Mouse (Mus musculus) granulocyte monocyte progenitor cell, adult 5-6 weeks (primary cell): Measurements from ENCODE around the gene Serpinb9. TPM values are rescaled to one million over a fixed set of nuclear protein-coding genes. Genes with fewer than 3 reads are reported as not detected.
"Not testable (repeated sequence)": the region's sequence is repeated elsewhere in the genome, so short reads cannot be mapped to it uniquely, and the experiment has no call there.

Experiments
- ATAC-seq: replicated peaks from 2 replicates; pipeline ENCODE4 v1.8.0; 2016; ENCODE audit warnings: mild to moderate bottlenecking, moderate TSS enrichment, inconsistent platforms; ENCODE audit not compliant: poor library complexity, severe bottlenecking
- total RNA-seq, 2 experiments: library from RNA; stranded (forward) in 1 of 2; stranded (reverse) in 1 of 2; fragments of 200-712, 200-1000 nt in 1 of 2; fragments of >200 nt in 1 of 2; fragmentation: Nextera tagmentation in 1 of 2; gene quantifications; 2 replicates each; pipeline ENCODE4 v1.2.3; 2014 to 2017

The Serpinb9 gene
- total RNA-seq, 2 experiments from 2014 or later = 4.2 to 5.0 TPM

DNA sequence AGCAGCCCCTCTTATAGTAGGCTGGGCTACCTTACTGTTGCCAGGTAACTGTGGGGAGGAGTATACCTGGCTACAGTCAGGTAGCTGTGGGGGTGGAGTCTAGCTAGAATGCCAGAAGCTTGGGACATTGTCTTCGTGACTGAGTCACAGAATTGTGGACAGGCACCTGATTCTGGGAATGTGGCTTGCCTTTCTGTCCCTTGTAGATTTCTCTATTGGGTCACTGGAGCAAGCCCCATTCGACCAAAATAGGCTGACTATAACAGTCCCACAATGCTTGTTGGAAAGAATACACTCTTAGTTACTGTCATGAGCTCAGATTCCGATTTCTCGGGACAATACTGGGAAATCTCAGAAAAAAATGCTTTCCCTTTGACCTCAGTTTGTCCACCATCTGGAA is 8.0 kb upstream of the Serpinb9 start:
- ATAC-seq = no peak

DNA sequence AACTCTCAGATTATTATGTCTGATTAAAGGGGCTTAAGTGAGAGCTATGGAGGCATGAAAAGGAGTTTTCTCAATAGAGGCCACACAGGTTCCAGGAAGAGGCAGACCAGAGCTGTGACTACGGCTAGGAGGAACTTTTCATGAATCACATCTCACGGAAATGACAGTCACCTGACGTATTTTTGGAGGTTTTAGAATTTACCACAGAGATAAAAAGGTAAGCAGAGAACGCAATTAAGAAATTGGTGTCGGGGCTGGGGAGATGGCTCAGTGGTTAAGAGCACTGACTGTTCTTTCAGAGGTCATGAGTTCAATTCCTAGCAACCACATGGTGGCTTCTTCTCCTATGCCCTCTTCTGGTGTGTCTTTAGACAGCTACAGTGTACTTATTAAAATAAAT is 1.7 kb upstream of the Serpinb9 start:
- ATAC-seq = no peak

DNA sequence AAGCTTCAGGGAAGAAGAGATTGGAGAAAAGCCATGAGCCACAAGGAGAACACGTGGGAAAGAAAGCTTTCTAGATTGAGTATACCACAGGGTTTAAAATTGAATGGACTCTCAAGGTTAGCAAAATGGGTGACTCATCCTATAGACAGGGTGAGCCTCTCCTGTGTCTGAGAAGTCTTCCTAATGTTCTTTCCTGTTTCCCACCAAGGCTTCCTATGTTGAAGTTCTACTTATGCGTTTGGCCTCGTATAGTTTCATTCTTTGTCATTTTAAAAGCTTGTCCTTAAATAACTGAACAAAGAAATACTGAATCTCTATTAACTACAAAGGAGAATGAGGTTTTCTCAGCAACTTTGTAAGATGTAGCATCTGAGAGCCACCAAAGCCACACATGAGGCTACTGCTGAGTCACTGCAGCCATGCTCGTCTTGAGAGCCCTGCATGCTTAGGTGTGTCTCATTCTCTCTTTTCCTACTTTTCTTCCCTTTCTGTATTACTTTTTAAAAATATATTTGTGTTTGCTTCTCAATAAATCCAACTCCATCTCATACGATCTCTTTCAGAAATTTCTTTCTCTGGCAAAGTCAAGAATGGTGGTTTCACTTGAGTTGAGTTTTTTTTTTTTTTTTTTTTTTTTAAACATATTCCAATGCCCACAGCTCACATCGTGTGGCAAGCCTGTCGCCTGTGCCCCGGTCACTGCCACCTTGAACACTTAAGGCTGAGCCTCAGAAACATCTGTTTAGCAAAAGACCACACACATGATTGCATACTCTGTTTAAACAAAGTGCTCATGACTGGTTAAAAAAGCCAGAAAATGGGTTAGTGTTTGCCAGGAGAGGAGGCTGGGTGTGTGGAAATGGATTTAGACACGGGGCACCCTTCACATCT is 718 bp downstream of the Serpinb9 start:
- peak; percentile 32 for ATAC-seq

DNA sequence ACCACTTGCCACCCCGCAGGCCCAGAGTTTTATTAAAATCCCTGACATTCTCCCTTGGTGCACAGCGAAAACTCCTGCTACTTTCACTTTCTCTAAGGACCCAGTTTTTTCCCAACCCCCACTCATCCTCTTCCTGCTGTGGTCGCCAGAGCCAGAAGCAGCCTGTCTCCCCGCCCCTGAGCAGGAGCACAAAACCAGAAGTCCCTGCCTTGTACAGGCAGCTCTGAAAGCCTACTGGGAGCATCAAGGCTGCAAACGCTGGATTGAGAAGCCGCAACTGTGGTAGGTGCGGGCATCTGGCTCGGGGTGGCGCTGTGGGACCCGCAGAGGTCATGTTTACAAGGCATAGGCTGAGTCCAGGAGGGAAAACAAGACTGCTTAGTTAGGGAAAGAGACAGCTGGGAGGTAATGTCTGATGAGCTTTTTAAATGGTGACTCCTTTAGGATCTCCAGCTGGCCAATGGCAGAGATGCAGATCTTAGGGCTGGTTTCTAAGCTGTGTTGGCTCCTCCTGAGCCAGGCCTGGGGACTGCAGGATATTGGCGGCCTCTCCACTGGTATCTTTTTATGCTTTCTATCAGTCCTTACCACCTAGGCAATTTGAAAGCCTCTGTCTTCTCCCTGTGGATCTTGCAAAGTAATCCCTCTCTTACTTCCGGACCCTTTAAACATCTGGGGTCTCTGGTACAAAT is 1.5 kb downstream of the Serpinb9 start:
- peak; percentile 96 for ATAC-seq

DNA sequence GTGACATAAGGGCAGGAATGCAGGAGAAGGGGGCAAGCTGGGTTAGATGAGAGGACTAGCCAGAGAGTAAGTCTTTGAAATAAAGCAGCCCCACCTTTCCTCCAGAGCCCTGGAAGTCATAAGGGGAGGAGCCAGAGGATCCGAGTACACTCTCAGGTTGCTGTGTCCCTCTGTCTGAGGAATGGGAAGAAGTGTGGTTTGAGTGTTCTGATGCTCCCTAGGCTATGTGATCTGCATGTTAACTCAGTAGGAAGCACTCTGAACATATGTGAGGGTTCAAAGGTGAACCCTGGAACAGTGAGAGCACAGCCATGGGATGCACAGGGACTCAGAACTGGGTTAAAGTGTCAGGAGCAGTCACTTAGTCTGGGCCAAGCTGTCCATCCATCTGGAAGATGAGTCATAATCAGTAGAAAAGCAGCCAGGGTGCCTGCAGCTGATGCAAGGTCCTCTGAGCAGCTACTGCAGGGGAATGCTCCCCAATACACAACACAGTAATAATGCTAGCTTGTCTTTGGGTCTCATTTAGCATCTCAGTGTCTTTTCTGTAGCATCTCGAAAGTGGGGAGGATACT is 2.5 kb downstream of the Serpinb9 start:
- ATAC-seq = no peak

DNA sequence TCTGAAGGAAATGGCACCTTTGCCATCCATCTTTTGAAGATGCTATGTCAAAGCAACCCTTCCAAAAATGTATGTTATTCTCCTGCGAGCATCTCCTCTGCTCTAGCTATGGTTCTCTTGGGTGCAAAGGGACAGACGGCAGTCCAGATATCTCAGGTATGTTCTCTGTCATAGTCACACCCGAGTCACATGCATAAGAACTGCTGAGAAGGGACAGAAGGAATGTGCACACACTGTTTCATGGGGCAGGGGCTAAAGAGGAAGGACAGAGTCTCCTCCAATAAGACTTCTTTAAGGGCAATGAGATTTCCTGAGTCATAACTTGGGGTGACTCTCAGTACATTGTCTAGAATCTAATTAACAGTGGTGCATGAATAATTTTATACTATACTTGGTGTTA is 3.5 kb downstream of the Serpinb9 start:
- ATAC-seq = no peak

DNA sequence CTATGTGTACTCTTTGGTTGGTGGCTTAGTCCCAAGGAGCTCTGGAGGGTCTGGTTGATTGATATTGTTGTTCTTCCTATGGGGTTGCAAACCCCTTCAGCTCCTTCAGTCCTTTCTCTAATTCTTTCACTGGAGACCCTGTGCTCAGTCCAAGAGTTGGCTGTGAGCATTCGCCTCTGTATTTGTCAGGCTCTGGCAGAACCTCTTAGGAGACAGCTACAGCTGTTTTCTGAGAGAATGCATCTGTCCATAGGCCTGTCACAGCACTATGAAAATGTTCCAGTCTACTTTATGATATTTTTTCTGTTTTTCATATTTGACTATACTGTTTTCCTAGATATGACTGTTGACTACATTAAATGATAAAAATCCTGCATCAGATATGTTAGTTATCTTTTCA is 9.3 kb downstream of the Serpinb9 start:
- no peak for ATAC-seq

DNA sequence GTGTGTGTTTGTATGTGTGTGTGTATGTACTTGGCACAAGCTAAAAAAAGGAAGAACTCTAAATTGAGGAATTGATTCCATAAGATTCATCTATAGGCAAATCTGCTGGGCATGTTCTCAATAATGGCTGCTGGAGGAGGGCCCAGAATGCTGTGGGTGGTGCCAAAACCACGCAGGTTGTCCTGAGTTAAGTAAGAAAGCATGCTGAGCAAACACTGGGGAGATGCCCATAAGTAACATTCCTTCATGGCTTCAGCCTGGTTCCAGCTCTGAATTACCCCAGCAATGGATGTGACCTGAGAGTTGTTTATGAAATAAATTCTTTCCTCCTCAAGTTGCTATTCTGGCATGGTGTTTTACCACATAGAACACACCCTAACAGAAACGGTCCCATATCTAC is 10.2 kb downstream of the Serpinb9 start:
- ATAC-seq = no peak

DNA sequence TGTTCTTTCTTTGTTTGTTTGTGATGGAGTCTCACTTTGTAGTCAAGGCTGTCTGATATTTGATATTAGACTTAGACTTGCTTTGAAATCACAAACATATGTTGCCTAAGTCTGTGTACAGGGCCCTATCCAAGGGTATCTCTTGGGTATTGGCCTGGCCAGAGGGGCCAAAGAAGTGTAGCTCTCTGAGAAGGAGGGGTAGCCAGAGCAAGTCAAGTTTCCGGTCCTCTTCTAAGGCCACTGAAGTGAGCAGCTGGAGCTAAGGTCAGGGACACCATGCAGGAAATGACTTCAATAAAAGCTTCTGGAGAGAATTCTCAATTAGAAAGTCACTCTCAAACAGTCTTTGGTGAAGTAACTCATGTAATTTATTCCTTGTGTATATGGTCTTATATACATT is 19.3 kb downstream of the Serpinb9 start:
- no peak for ATAC-seq

DNA sequence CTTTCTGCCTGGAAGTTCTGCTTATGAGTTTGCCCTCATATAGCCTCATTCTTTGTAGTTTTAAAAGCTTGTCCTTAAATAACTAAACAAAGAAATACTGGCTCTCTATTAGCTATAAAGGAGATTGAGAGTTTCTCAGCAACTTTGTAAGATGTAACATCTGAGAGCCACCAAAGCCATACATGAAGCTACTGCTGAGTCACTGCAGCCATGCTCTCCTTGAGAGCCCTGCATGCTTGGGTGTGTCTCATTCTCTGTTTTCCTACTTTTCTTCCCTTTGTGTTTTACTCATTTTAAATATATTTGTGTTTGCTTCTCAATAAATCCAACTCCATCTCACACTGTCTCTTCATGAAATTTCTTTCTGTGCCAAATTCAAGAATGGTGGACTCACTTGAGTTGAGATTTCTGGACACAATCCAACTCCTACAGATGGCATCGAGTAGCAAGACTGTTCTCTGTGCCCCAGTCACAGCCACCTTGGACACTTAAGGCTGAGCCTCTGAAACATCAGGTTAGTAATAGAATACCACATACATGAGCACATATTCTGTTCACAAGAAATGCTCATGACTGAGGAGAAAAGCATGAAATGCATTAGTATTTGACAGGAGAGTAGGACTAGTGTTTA is 23.5 kb downstream of the Serpinb9 start:
- no peak for ATAC-seq

DNA sequence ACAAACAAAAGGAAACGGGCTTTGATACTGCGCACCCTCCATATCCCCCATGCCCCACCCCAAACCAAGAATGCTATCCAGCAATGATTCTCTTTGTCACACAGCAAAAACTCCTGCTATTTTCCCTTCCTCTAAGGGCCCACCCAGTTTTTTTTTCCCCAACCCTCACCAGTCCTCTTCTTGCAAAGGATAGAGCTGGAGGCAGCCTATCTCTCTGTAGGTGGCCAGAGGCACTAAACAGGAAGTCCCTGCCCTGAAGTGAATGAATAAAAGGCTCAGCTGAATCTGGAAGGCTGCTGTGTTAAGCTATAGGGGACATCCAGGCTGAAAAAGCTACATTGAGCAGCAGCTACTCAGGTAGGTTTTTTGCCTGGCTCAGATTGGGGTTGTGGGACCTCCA is 24.2 kb downstream of the Serpinb9 start, which contains the start of gene Serpinb9b:
Gene Serpinb9b (plus strand): TSS at position 173 of the 400 bp plus-strand sequence.
- no peak for ATAC-seq

DNA sequence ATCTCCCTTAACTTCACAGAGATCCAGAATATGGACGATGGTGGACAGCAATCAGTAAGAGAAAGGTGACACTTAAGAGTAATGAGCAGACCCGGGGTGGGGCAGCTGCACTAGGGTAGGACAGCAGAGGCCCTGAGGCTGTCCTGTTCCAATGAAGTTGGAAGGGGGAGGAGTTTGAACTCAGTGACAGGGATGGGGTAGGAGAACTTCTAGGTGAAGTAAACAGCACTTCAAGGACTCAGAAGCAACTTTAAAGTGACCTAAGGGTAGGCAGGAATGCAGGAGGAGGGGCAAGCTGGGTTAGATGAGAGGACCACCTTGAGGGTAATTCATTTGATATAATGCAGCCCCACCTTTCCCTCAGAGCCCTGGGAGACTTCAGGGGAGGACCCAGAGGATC is 25.1 kb downstream of the Serpinb9 start:
- ATAC-seq = no peak

DNA sequence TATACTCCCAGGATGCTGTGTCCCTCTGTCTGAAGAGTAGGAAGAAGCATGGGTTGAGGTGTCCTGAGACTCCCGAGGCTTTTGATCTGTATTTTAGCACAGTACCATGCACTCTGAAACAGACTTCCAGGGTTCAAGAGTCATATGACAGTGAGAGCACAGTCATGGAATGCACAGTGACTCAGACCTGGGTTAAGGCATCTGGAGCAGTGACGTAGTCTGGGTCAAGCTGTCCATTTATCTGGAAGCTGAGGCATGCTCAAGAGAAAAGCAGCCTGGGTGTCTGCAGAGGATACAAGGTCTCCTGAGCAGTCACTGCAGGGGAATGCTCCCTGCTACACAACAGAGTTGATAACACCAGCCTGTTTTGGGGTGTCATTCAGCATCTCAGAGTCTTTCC is 25.5 kb downstream of the Serpinb9 start:
- no peak for ATAC-seq

DNA sequence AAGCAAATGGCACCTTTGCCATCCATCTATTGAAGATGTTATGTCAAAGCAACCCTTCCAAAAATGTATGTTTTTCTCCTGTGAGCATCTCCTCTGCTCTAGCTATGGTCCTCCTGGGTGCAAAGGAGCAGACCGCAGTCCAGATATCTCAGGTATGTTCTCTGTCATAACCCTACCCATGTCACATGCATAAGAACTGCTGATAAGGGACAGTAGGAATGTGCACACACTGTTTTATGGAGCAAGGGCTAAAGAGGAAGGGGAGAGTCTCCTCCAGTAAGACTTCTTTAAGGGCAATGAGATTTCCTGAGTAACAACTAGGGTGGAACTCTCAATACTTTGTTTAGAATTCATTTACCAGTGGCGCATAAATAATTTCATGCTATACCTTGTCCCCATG is 26.4 kb downstream of the Serpinb9 start:
- ATAC-seq = not testable (repeated sequence)

DNA sequence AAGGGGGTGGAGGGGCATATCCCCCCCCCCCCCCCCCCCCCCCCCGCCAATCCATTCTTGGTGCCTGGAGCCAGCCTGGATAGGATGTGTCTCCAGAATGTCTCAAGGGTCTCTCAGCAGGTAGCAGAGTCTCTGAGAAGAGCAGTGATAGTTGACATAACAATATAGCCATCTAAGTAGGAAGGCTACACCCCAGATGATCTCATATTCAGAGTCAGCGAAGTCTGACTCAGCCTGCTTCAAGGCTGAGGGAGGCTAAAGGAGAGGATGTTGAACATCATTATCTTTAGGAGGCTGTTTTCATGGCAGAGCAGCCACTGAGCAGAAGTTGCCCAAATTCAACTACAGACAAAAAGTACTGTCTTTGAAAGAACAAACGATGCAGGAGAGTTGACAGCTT is 27.2 kb downstream of the Serpinb9 start:
- ATAC-seq = no peak

DNA sequence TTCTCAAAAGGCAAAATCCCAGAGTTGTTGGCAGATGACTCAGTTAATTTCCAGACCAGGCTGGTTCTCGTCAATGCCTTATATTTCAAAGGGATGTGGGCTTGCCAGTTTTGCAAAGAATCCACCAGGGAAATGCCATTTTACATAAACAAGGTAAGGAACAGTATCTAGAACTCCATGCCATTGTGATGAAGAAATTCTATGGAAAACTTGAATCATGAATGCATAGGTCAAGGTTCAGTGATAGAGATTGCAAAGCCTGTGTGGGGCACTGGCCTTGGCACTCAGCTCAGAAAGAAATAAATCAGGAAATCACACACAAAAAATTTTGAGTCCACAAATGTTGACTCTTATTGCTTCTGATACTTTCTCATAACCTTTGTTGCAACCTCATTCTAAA is 32.5 kb downstream of the Serpinb9 start:
- ATAC-seq = no peak

DNA sequence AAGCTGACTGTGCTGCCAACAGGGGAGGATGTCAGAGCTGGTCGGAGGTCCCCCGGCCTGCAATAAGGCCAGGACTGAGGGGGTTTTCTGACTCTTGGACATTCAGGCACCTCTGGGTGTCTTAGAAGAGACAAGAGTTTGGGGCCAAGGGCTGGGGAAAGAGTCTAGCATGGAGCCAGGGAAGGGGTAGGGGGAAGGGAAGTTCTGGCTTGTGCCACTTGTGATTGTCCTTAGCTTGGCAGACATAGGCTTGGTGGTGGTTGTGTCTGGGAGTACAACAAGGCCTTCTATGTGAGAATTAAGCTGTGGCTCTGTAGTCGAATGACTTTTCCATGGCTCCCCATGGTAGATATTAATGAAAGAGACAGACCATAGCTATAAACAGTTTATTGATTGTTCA is 40.5 kb downstream of the Serpinb9 start:
- no peak for ATAC-seq

DNA sequence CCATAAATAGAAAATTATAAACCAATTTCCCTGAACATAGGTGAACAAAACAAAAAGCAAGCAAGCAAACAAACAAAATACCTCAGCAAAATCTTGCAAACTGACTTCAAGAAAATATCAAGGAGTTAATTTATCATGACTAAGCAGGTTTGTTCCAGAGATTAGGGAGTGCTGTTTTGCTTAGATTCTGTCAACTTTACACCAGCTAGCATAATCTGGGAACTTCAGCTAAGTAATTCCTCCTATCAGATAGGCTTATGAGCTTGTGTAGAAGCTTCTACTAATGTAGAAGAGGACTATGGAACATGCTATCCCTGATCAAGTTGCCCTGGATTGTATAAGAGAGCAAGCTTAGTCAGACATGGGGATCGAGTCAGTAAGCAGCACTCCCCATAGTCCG is 44.2 kb downstream of the Serpinb9 start:
- no peak for ATAC-seq

DNA sequence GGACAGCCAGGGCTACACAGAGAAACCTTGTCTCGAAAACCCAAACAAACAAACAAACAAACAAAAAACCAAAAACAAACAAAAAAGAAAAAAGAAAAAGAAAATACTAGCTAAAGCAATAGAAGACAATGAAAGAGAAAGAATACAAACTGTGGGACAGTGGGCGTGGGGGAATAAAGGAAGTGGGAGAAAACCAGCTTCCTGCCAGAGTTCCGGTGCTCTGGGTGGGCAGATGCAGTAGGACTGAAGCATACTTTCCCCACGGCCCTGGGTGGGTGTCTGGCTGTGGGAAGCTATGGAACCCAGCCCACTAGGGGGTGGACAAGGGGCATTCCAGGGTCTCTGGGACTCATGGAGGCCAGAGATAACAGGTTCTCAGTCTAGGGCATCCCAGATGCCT is 45.1 kb downstream of the Serpinb9 start:
- peak; percentile 93 for ATAC-seq

DNA sequence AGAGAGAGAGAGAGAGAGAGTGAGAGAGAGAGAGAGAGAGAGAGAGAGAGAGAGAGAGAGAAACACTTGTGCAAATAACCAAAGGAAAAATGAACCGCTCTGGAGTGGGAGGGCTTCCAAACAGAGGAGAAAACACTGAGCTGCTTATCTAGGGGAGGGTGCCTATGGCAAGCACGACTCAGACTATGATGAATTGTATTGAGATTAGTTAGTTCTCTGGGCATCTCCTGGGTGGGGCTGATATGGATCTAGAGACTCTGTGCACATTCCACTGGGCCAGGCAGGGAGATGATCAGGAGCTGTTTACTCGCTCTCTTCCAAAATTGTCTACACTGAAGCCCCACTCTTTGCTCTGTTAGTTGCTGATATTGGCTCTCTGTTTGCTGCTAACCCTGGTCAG is 48.6 kb downstream of the Serpinb9 start:
- ATAC-seq = no peak

DNA sequence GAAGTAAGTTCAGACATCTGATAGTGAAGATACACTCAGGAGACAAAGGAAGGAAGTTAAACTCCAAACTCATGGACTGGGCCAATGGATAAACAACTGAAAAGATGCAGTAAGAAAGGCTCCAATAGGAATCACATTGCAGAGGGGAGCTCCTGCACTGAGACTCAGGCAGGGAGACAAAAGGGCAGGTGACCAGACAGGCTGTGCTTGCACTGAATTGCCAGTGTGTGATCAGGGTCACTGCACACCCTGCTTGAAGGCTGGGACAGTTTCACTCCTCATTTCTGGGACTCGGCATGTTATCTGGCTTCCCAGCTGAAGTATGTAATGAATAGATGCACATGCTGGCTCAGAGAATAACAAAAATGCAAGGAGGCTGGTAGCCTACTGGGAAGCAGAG is 60.0 kb downstream of the Serpinb9 start:
- ATAC-seq = no peak
